Mouse (Mus musculus) cerebellum, adult (tissue): ENCODE measurements around the gene BC005561.
"Not testable (repeated sequence)": the region's sequence is repeated elsewhere in the genome, so short reads cannot be mapped to it uniquely, and the experiment has no call there.

Experiments
- ATAC-seq: cut with Nextera tagmentation; 2 replicates; pipeline ENCODE4 v1.9.2; 2017; ENCODE audit warnings: mild to moderate bottlenecking, moderate library complexity, mixed read lengths; ENCODE audit not compliant: insufficient number of reproducible peaks, low FRiP score, low TSS enrichment

Gene BC005561

DNA sequence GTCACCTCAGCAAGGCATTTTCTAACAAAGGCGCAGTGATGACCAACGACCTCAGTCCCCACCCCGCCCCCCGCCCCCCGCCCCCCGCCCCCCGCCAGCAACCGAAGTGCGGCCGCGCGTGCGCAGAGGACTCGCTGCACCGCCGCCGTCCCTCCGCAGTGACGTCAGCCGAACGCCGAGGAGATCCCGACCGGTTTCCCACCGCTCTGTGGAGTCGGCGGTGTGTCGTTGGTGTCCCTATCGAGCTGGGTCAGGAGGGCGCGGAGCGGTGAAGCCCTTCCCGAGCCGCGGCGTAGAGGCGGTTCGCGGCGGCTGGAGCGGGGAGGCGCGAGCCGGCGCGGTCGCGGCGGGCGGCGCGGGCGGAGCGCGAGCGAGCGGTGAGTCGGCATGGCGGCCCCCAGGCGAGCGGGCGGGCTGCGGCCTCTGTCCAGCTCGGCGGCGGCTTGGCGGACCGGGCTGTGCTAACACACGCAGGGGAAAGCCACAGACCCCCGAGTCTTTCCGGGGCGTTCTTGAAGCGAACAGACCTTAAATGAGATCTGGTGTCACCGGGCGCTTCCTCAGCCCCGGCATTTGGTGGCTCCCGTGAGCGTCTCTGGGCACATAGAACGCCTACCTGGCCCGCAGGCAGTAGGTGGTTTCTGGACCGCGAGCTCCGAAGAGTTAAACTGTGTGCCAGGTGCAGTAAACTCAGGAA lies at the start of gene BC005561:
TSS of gene BC005561 (plus strand) at position 158 of the 697 bp plus-strand sequence.
- peak; percentile 90 for ATAC-seq

DNA sequence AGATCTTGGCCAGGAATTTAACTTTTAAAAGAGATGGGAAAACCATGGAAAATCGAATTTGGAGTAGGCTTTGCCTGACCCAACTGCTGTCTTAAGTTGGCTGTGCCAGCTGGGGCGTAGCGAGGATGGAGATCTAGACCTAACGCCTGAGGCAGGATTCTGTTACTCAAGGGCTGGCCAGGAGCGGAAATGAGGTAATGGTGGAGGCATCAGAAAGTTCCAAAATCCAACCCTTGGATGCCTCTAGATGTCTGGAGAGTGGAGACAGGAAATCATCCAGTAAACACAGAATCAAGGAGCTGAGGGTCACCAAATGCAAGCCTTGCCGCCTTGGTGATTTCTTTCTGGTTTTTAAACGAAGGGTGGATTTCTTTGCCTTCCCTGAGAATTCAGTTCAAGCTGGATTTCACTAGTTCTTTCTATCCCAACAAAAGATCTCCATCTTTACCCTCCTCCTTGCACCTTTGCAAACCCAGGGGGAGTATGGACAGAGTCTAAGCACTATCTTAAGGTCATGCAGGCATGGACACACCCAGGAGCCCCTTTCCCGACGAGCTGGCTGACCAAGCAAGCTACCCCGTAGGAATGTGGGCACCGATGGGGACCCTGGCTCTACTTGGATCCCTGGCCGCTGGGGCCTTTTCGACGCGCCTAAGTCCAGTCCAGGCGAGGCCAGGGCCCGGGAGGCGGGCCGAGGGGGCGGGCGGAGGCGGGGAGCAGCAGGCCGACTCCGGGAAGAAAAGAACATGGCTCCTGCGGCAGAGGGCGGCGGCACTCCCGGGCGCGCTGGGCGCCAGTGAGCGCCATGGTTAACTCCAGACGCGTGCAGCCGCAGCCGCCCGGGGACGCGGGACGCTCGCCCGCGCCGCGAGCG lies 49.1 kb upstream of the BC005561 start, which contains the start of gene Pkd2:
TSS of gene Pkd2 (plus strand) at position 619 of the 874 bp plus-strand sequence.
- ATAC-seq: peak; percentile 82

DNA sequence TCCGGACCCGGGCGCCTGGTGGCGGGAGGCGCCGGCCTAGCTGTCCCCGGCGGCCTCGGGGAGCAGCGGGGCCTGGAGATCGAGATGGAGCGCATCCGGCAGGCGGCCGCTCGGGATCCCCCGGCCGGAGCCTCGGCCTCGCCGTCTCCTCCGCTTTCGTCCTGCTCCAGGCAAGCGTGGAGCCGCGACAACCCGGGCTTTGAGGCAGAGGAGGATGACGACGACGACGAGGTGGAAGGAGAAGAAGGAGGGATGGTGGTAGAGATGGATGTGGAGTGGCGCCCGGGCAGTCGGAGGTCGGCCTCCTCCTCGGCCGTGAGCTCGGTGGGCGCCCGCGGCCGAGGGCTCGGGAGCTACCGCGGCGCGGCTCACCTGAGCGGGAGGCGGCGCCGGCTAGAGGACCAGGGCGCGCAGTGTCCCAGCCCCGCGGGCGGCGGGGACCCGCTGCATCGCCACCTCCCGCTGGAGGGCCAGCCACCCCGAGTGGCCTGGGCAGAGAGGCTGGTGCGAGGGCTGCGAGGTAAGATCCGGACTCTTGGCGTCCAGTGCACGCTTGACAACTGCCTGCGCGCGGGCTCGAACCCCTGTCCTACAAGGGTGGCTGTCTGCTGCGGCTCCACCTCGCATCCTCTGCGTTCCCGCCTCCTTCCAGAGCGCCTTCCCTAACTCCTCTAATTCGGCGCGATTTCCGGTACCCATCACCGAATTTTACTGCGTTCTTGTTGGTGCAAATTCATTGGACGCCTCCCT lies 48.3 kb upstream of the BC005561 start:
- peak; percentile 65 for ATAC-seq

DNA sequence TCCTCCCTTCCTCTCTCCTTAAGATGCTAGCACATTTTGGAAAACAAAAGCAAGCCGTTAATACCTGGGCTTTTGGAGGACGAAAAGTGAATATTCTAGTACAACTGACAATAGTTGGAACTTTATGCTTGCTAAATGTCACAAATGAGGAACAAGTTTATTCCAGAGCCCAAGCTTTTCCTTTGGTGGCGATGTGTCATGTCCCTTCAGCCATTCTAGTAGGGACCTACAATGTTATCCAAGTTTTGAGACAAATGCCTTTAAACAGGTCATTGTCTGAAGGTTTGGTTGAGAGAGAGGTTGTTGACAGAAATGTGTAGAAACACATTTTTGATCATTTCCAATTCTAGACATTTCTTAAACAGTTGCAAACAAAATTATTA lies 47.7 kb upstream of the BC005561 start:
- ATAC-seq: no peak

DNA sequence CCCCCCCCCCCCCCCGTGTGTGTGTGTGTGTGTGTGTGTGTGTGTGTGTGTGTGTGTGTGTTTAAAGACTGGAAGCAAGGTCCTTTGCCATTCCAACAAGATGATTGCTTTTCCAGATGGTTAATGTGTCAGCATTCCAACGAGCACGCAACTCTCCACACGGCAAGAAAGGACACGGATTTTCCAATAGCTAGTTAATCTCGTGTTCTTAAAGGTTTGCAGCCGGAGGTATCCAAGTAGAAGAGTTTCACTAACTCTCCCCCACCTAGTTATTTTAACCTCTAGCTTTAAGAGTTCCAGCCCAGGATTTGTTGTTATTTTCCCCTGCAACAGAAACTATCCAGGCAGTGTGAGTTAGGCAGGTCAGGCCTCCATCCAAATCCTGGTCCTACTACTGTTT lies 47.3 kb upstream of the BC005561 start:
- ATAC-seq: no peak

DNA sequence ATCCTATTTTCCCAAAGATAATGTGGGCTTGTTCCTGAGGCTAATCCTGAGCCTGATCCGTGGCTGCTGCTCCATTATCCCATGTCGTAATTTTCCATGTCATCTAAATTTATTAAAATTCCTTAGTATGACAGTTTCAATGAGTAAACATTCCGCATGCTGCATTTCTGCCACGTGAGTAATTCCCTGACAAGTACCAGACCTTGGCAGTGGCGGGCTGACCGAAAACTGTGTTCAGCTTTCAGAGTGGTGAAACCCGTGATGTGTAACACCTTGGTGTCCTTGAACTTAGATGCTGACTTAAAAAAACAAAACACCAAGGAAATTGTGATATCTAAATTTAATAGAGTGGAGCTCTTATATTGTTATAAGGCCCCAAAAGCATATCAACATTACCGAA lies 42.9 kb upstream of the BC005561 start:
- no peak for ATAC-seq

DNA sequence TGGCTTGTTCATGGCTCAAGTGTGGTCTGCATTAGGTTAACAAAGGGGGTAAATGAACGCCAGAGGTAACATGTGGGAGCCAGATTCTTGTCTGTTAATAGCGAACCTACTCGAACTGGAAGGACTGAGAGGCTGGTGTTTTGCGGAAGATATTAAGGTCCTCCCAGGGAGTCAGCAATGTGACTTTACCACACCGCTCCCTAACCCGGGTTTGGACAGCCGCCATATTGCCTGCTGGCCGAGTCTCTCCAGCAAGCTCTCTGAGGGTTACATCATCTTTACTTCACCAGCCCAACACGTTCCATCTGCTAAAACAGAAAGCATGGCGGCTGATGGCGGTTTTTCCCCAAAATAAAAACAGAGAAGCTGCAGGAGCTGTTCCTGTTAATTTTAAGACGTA lies 42.4 kb upstream of the BC005561 start:
- peak; percentile 49; the same call in 1 of the 2 replicates for ATAC-seq

DNA sequence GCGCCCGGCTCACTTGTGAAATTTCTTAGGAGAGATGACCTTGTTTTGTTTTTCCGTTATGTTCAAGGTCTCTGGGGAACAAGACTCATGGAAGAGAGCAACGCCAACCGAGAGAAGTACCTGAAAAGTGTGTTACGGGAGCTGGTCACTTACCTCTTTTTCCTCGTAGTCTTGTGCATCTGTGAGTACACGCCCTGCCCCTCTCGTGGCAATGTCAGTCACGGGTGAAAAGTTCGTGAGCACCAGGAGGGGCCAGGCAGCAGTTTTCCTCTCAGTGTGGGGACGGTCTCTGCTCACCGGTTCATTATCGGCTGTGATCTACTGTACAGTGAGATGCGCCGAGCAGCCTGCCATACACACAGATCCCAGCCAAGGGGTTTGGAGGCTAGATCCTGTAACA lies 41.3 kb upstream of the BC005561 start:
- no peak for ATAC-seq

DNA sequence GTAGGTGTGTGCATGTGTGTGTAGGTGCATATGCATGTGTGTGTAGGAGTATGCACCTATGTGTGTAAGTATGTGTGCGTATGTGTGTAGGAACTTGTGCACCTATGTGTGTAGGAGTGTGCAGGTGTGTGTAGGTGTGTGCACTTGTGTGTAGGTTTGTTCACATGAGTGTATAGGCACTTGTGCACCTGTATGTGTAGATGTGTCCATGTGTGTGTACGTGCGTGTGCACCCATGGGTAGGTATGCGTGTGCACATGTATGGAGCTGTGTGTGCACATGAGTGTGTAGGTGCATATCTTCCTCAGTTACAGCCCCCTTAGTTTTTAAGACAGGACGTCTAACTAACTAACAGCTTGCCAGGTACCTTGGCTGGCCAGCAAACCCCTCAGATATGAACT lies 39.6 kb upstream of the BC005561 start:
- ATAC-seq: no peak

DNA sequence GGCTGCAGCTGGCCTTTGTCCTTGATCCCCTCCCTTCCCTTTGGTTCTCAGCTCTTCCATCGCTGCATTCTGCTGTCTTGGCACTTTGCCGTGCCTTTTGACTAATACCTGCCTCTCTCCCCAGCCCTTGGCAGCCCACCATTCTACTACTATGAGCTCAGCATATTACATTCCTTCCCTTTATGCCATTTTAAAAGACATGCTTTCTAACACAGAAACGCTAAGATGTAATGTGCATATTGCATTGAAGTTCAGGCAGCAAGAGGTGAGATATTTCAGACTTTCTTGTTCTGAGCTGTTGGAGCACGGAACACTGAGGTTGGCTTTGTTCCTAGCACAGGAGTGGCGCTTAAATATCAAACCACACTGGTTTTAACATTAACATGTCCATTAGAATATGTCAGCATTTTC lies 37.2 kb upstream of the BC005561 start:
- 0 out of 2 replicates have a peak, but pooled peaks have one; percentile 61 for ATAC-seq

DNA sequence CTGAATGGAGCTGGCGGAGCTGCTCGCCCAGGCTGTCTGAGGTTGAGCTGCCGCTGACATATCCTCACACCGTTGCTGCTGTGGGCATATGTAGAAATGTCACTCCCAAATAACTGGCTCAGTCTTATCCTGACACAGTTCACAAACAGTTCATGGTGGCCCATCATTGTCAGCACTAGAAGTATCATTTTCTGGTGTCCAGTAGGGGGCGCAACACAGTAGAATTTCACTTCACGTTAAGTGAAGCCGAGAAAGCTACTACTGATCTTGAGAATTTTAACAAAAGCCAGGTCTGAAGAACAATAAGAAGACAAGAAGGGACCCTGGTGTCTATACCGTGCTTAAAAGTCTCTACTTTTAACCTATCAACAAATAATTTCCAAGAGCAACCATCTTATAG lies 35.8 kb upstream of the BC005561 start:
- ATAC-seq: no peak

DNA sequence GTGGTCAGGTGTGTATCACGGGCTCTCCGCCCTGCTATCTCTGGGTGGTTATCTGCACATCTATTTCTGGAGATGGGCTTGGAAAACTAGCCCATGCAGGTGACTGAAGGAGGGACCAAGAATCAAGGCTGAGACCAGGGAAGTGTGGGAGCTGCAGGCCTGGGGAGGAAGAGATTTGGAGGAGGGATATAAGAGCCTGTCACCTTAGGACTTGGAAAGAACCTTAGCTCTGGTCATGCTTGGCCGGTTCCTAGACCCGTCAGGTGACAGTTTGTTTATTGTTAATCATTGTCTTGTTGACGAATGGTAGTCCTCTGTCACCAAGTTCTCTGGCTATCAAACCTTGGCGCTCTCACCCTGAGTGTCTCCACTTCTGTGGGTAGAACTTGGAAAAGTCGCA lies 27.8 kb upstream of the BC005561 start:
- no peak for ATAC-seq

DNA sequence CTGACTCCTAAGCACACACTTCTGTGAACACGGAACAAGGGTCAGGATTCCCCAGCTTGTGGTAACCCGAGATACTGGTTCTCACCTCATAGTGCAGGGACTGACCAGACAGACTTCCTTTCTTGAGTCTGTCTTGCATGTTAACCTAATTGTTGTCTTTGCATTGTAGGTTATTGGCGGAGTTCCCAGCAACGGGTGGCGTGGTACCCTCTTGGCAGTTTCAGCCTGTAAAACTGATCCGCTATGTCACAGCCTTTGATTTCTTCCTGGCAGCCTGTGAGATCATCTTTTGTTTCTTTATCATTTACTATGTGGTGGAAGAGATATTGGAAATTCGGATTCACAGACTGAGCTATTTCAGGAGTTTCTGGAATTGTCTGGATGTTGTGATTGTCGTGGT lies 25.3 kb upstream of the BC005561 start:
- ATAC-seq: no peak

DNA sequence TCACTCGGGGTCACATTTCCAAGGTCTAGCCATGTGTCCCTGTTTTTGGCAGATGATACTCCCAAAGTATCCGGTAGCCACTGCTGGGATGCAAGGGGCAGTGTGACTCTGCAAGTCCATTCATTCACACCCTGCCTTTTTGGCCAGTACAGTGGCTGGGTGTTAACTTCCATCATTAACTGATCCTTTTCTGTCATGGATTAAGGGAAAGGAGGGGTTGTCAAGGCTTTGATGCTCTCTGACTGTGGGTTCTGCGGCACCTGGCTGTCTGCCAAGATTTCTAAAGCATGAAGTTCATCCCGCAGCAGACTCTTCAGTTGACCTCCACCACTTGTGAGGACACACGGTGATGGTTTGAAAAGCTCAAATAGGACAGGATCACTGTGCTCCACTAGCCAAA lies 16.6 kb upstream of the BC005561 start:
- no peak for ATAC-seq

DNA sequence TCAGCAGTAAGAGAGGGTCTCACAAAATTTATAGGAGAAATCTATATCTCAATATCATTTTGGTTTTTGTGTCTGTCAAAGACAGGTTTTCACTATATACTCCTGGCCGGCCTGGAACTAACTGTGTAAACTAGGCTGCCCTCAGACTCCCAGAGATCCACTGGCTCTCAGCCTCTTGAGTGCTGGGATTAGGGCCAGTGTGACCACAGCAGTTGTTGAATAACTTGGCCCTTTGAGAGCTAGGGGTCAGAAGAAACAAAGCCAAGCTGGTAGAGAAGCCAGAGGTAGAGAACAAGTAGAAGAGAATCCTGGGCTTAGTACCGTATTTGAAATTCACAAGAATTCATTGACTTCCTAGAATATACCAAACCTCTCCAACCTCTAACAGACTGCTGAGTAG lies 3.3 kb upstream of the BC005561 start:
- ATAC-seq: no peak

DNA sequence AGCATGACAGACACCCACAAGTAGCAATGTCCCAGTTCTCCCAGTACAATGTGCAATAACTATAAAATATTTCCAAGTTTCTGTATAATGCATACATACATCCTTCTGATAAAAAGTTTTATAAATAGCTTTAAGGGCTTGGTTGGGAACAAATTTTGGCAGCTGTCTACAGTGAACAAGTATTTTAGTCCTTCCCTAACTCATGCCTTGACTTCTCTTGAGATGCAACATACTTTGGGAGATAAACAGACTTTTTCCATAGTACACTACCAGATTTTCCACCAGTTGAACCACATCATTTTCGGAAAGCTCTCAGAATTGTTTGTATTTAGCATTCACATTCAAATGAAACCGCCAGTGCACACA lies 340 bp upstream of the BC005561 start:
- no peak; the same call in 1 of the 2 replicates for ATAC-seq

DNA sequence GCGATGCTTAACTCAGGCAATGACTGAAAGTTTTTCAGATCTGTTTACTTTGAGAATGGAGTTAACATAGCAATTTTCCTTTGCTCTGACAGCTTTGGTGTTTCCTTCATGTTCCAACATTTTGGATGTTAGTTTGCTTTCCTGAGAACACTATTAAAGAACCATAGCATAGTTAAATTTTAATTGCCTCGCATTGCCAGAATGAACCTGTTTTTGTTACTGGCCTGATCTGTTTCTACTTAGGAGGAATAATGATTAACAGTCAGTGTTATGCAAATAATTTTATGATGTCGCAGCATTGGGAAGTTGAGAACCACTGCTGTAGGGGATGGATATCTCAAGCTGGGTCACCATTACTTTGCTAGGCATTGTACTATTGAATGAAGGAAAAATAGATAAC lies 3.1 kb downstream of the BC005561 start:
- no peak for ATAC-seq

DNA sequence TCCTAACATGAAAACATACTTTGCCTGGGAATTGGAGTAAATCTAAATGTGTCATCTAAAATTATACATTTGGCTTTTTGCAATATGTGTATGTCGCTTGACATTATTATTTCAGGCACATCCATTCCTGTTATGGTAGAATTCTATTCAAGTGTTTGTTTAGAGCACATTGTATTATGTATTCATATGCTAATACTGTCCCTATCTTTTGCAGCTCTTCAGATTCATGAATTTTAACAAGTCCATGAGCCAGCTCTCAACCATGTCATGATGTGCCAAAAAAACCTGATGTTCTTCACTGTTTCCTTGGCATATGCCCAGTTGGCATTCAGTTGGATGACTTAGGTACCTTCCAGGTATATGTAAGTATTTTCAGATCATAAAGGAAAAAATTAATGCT lies 30.5 kb downstream of the BC005561 start:
- ATAC-seq: no peak

DNA sequence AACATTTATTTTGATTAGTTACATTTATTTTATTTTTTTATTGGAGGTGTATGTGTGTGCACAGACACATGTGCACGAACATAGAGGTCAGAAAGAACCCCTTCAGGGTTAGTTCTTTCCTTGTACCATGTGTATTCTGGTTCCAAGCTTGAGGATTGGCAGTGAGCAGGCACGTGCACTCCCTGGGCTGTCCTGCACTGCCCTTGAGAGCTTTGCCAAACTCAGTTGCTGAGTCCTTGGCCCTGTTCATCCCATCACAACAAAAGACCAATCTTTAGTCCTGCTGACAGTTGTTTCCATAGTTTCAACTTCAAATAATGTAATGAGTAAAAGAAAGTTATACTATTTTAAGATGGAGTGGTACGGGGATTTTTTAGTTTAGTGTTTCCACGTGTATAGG lies 31.2 kb downstream of the BC005561 start:
- ATAC-seq: no peak

DNA sequence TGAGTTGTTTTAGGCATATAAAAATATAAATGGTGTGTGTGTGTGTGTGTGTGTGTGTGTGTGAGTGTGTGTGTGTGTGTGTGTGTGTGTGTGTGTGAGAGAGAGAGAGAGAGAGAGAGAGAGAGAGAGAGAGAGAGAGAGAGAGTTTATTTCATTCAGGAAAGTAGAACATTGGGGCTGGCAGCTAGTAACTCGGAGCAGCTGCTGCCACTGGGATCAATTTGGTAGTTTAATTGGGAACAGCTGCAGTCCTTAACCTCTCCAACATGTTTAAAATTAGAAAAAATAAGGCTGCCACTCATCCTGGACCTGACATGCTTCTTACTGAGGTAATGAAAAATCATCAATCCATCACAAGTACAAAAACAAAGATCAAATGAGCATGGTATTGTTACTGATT lies 59.9 kb downstream of the BC005561 start:
- ATAC-seq: not testable (repeated sequence)

DNA sequence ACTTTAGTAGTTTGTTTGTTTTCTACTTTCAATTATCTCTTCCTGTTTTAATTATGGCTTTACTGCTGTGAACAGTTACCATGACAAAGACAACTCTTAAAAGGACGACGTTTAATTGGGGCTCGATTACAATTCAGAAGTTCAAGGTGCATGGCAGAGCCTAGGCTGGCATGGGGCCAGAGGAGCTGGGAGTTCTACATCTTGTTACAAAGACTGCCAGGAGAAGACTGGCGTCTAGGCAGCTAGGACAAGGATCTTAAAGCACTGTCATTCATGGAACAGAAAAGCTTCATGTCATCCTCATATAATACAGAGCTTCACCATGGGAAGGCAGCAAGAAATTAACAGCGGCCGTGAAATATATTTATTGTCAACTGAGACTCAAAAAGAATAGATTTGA lies 62.6 kb downstream of the BC005561 start:
- ATAC-seq: no peak
